Mouse (Mus musculus) embryo, embryonic 11 days (tissue): ENCODE data around the gene Srsf12.
A peak's percentile ranks its signal among the peaks of the same experiment; 100 is the strongest.

Source experiments
- DNase-seq: peaks from one replicate; pipeline ENCODE4 v3.0.0-alpha.2; 2015

The Srsf12 gene

DNA sequence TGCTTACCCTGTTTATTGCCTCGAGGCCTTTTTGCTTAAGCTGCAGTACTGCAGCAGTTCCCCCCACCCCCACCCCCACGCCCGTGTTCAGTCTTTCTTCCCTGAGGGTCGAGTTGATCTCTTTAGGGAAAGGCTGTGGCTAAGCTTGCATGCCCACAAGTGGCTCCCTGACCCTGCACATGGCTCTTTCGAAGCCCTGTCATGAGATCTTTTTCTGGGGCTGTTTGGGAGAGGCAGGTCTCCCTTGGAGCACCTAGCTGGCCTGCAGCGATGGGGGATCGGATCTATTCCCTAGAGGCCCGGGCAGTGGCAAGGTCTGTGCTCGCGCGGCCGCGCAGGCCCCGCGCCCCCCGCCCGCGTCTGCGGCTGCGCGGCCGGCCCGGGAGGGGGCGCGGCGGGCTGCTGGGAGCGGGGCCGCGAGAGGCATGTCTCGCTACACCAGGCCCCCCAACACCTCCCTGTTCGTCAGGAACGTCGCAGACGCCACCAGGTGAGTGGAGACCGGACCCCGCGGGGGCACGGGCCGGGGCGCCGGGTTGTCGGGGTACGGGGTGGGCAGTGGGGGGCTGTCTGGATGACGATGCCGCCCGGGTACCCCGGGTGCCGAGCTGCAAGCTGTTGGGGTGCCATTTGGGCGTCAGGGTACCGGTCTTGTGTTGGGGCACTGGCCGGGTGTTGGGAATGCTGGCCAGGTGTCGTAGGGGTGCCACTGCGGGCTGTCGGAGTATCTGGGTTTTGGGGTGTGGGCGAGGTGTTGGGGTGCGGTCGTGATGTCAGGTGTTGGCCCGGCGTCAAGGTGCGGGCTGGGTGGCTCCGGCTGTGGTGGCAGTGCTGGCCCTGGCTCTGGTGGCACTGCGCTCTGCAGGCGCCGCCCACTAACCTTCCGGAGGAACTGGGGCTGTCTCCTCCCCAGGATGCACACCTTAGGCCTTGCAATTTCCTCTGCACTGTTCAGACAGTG, at the start of gene Srsf12:
Srsf12 (plus strand) TSS at position 111 of the 961 bp plus-strand sequence.
- peak; percentile 72 for DNase-seq

GRCm38 (mm10) chr4:33183477-33183876, 25.3 kb upstream of the Srsf12 start:
- DNase-seq: no peak

- DNase-seq: peak; percentile 61
These were observed 20.6 kb upstream of the Srsf12 start for GRCm38 (mm10) chr4:33188164-33188563.

DNA sequence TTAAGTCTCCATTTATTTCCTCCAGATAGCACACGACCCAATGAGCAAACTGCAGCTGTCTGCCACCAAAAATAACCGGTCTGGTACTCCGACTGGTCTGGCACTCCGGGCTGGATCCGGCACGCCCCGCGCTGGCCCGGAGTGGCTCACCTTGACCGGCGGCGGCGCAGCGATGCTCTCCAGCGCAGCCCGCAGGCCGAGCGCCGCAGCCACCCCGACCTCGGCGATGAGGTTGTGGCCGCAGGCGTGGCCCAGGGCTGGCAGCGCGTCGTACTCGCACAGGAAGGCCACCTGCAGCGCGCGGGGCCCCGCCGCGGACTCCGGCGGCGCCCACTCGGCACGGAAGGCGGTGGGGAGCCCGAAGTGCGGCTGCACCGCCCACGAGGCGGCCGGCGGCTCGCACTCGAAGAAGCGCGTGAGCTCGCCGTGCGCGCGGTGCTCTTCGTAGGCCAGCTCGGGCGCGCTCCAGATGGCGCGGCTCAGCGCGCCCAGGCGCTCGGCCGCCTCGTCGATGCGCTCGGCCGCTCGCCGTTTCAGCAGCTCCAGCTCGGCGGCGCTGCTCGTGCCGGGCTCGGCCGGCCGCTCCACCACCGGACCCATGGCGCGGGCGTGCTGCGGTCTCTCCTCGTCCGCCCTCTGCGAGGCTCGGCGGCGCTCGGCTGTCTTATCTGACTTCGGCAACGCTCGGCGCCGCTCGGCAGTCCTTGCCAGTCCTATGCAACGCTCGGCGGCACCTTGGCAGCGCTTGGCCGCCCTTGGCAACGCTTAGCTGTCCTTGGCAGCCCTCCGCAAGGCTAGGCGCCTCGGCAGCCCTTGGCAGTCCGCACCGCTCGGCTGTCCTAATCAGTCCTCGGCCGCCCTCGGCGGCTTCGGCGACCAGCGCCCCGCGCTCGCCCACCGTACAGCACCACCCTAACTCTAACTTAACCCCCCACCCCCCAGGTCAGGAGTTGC, 19.7 kb upstream of the Srsf12 start:
- peak; percentile 91 for DNase-seq

- no peak for DNase-seq
These were observed 19.1 kb upstream of the Srsf12 start, which contains the start of gene Pm20d2 for GRCm38 (mm10) chr4:33189735-33190036. Pm20d2 (minus strand) TSS chr4:33189737.

DNA sequence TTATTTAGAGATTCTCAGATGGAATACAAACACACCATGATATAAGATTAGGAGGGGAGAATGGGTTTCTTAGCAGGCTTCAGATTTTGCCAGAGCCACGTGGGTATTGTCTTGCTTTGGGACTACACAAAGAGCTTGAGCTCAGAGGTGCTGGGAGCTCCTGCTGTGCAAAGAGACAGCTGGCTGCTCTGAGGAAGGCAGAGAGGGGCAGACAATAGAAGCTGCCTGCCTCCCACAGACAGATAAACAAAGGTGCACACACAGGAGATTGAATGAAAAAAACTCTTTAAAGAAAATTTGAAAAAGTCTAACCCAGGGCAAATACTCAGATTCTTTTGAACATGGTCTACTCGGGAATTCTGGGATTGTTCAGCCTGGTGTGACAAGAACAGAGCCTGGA, 10.7 kb upstream of the Srsf12 start:
- no peak for DNase-seq

- peak; percentile 69 for DNase-seq
These were observed 4.1 kb upstream of the Srsf12 start for GRCm38 (mm10) chr4:33204682-33205081.

DNA sequence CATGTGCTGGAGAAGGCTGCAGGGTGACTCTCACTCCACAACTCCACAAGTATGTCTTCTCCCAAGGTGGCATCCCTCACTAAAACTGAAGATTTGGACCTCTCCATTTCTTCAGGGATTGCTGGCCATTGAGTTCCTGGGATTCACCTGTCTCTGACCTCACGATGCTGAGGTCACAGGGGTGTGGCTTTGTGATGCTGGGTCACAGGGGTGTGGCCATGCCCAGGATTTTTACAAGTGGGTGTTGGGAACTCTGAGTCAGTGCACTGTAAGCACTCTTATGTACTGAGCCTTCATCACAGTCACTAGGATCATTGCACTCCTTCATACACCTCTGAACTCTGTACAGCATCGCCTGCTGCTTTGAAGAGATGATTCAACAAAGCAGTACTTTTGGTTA, 1.2 kb upstream of the Srsf12 start:
- no peak for DNase-seq

- no peak for DNase-seq
These were observed 13.1 kb downstream of the Srsf12 start for GRCm38 (mm10) chr4:33221847-33222246.

DNA sequence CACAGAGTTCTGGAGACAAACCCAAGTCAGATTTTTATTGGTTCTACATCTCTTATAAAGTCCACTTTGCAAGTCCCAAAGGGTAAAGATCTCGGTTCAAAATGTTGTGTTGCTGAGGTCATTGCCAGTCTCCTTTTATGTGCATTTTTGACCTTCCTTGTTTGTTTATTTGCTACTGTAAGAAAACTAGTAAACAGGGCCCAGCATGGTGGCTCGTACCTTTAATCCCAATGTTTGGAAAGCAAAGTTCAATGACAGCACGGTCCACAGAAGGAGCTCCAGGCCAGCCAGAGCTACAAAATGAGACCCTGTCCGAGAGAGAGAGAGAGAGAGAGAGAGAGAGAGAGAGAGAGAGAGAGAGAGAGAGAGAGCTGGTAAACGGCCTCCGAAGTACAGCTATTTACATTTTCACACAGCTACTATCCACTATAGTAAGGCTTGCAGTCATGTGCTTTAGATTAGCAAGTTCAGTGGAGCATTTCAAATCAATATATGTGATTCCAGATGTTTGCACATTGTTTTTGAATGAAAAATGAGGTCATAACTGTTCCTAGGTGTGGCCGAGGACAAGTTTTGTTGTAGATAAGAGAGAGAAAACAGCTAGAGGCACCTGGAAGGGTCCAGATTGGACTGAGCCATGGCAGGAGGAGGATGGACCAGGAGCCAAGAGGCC, 15.3 kb downstream of the Srsf12 start:
- DNase-seq: no peak

GRCm38 (mm10) chr4:33227164-33227563, 18.4 kb downstream of the Srsf12 start:
- DNase-seq: no peak

DNA sequence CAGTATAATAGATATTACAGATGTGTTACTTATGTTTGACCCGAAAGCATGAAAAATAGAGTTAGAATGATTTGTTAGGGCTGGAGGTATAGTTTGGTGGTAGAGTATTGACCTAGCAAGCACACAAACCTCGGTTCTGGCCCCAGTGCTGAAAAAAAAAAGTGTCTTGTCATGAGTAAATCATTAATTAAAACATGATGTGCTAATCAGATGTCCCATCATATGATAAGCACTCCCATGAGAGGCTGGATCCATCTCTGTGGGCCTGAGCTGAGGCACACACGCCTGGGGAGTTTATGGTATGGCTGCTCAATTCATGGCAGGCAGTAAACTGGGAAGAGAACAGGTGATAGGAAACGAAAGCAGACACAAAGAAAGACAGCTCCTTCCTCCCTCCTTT, 20.8 kb downstream of the Srsf12 start:
- DNase-seq: no peak

- DNase-seq: no peak
These were observed 22.1 kb downstream of the Srsf12 start for GRCm38 (mm10) chr4:33230881-33231280.

DNA sequence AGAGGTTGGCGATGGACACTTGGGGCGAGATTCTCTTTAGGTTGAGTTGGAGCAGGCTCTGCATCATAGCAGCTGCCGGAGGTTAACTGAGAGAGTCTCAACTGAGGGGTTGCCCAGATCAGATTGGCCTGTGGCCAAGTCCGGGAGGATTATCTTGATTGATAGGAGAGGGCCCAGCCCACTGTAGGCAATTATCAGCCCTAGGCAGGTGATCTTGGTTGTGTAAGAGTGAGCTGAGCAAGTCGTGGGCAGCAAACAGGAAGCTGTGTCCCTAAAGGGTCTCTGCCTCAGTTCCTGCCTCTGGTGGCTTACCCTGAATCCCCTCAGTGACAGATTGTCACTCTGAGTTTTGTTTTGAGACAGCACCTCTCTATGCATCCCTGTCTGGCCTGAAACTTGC, 33.7 kb downstream of the Srsf12 start:
- DNase-seq: peak; percentile 15

DNA sequence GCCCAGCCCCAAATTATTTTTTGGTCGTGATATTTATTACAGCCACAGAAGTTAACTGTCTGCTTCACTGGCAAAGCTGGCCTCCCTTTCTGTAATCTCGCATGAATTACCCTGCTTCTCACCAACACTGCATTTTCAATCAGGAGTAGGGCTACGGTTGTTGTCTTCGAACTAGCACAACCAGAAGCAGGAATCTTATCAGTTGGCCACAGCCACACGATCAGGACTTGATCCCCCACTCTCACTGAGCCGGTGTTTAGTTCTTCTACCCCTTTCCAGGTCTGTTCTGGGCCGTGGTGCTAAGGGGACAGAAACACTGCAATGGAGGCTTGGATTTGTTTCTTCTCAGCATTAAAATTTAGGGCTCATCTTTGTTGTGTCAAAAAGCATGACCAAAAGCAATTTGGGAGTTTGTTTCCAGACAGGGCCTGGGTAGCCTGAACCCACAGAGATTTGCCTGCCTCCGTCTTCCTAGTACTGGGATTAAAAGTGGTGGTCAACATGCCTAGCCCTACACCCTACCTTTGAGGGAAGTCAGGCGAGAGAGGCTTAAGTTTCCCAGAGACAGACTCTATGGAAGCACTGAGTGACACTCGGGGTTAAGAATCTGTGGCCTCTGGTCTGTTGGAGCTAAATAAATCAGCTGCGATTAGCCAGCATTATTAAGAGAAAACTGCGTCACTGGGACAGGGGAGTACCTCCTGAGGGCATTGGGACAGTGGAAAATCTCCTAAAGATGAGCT, 34.4 kb downstream of the Srsf12 start:
- DNase-seq: no peak

GRCm38 (mm10) chr4:33243921-33244320, 35.1 kb downstream of the Srsf12 start:
- no peak for DNase-seq

DNA sequence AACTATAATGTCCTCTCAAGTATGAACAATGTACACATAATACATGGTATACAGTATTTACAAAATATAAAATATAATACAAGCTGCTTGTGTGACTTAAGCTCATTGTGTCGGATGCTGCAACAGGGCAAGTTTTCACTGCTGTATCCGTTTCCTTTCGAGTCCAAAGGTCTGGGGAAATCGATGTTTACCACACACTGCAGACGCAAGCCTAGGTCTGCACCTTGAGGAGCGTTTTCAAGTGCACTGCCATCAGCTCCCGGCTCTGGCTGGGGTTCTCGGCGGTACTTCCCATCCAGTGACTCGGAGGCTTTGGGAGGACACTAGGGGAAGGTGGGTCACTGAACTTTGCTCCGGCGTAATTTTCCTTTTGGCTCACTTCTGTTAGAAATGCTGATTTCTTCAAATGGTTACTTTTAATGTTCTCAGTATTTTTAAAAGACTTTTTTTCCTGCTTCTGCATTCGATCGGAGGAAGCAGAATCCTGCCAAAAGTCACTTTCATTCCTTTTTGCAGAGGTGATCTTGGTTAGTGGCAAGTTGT, 37.1 kb downstream of the Srsf12 start:
- no peak for DNase-seq

DNA sequence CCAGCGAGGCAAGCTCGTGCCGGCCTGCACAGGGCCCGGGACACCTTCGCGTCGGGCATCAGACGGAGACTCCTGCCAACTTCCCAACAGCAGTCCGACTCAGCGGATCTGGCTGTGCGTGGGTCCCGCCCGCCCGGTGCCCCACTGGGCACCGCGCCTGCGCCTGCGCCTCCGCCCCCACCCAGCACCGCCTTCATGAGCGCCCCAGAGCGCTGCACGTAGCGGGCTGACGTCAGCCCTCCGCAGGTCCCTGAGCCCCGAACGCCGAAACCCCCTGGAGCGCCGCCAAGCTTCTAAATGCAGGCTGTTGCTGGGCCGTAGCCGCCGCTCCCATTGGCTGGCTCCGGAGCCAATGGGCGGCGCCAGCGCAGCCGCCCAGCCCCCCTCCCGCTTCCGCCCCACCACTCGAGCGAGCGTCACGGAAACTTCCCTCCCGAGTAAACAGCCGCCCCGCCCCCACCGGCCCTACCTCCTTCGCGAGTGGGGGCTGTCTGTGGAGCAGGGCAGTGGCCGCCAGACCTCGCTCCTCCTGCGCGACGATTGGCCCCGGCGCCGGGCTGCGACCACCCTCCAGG, 38.8 kb downstream of the Srsf12 start:
- peak; percentile 99 for DNase-seq

DNA sequence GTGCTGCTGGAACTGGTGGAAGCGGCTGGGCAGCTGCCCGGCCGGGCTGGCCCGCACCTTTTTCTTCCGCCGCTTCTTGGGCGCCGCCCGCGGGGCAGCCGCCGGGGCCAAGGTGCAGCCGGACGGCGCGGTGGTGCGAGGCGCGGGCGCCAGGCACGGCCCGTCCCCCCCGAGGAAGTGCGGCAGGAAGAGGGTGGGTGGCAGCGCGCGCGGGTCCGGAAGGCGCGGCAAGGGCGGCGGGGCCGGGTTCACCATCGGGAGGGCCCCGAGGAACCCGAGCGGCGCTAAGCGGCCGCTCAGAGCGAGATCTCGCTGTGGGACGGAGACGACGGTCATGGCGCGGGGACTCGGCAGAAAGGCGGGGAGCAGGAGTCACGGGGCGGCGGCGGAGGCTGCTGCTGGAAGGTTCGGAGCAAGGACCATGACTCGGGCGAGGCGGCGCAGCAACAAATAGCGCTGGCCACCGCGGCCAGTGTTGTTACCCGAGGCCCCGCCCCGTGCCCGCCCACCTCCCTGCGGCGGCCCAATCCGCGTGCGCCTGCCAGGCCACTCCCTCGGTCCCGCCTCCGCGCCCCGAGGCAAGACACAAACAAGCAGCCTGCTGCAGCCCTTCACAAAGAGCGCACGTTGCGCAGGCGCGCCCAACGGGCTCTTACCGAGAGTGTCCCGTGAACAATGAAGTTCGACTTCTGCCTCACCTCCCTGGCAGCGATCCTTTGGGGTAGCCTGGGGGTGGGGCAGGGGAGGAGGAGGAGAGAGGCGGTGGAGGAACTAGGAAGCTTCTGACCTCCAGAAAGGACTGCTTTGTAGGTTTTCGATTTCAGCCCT, 39.5 kb downstream of the Srsf12 start:
- peak; percentile 100 for DNase-seq

DNA sequence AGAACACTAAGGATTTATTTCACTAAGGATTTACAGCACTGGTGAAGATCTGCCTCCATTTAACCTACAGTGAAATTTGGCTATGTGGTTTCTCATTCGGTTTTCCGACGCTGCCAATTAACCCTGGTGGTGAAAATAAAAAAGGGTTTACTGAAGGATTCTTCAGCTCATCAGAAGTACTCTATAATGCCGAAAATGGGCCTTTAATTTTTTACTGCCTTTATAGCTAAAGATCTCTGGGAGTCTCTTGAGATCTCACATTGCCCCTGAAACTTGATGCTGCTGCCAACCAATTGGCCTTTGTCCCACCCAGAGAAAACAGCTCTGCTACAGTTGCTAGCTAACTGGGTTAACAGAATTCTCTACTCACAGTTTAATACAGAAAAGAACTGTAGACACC, 40.1 kb downstream of the Srsf12 start:
- DNase-seq: peak; percentile 62
